Mouse (Mus musculus): ENCODE measurements at regions not wholly inside any gene's neighbourhood (a gene's known extent, or its start where the extent isn't known, plus 50 kb on each side); places are given as distances from the start of the nearest gene placed in this dataset.
"Not testable (repeated sequence)": the region's sequence is repeated elsewhere in the genome, so short reads cannot be mapped to it uniquely, and the experiment has no call there.

DNA sequence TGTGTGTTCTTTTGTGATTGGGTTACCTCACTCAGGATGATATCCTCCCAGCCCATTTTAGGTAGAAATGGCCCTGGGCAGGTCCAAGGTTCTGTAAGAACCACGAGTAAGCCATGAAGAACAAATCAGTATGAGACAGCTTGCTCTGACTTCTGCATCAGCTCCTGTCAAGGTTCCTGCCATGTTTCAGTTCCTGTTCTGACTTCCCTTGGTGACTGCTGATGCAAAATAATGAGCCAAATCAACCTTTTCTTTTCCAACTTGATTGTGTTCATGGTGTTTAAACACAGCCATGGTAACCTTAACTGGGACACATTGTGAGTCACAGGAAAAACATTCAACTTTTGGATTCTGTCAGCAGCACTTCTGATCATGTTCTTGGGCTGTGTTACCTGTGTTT, 667.4 kb upstream of the Igfbp7 start:
- no peak for ATAC-seq (ENCODE audit: poor library complexity, severe bottlenecking)

DNA sequence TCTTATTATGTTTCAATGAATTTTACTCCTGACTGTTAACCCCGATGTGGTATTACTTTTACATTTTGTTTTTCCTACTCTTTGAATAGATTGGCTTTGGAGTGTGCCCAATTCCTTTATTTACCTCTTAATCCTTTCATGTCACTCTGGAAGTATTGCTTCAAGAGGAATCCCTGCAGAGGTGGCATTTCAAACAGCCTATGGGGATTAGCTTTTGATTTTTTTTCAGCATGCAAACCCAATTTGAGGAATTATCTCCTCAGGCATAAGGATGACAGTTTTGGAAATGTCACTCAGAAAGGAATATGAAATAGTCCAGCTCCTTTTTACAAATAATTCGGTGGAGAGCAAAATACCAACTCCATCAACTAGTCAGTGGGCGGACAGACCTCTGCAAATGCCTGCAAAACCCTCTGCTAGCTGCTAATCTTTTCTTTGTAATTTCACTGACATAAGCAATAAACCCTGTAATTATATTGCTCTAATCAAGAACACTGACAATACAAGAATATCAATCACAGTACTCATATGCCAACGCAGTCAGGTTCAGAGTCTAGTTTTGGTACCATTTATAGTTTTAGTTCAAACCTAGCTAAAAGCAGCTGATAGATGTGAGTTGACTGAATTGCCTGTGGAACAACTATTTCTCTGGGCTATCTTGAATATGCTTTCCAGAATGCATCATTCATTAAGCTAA, 624.9 kb upstream of the Igfbp7 start:
- ATAC-seq (ENCODE audit: poor library complexity, severe bottlenecking), result no peak

DNA sequence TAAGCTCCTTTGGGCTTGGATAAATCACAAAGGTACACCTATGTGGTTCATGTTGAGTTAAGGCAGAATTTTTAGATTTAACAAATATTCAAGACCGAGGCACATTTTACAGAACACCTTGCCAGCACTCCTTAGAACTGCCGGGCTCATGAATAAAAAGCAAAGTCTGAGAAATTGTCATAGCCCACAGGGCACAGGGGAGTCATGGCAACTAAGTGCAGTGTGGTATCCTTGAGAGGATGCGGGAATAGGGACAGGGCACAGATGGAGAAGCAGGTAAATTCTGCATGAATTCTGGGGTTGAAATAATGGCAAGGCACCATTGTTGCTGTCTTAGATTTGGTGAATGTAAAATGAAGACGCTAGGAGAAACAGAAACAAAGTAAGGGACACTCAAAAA, 609.7 kb upstream of the Igfbp7 start:
- no peak for ATAC-seq (ENCODE audit: poor library complexity, severe bottlenecking)

DNA sequence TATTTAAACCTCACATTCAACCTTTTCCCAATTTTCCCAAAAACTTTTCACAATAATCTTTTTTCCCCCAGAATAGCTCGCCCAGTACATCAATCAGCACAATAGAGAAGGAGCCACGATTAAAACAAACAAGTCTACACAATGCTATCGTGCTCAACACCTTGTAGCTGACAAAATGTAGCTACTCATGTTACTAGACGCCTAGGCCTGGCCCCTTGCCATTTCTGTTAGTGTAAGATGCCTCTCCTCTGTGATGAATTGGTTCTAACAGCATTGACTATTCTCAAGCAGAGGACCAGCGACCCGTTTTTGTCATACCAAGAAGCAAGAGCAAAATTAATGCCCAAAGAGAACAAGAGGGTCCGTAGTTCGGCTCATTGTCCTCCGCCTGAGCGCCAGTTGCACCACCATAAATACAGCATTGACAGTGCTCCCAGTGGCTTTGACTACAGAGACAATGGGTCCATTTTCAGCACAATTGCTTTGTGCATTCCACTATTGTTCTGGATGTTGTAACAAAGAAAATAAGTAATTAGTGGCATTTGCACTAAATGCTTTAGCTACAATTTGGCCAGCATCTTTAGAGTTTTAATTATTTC, 578.7 kb upstream of the Igfbp7 start:
- ATAC-seq (ENCODE audit: poor library complexity, severe bottlenecking), result no peak

DNA sequence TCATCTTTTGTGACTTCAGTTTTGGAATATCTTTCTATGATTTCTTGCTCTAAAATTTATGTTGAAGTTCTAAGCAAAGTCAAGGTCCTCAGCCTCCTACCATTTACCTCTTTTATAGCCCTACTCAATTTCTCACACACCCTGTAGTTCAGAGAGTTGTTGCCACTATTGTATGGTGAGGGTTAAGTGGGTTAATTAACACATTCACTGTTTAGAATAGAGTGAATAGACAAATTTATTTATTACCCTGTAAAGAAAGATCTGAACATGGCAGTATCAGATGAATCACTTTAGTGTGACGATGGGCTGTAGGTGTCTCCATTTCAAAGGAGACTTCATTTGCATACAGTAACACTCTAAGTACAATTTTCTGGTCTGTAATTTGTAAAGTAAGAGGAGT, 577.4 kb upstream of the Igfbp7 start:
- no peak for ATAC-seq (ENCODE audit: poor library complexity, severe bottlenecking)

DNA sequence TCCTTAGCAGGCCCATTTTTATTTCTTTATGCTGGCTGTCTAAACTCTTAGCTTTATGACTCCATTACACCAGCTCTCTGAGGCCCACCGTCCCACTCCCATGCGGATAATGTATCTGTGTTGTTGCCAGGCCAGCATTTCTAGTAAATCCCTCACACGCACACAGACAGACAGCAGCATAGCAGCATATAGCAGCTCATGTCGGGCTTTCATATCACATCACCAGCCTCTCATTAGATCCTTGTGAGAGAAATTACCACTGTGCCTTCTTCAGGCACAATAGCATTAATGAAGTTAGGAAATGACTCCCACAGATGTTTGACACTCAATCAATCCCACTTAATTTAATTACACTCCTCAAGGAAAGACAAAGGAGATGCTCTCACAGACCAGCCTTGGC, 532.2 kb upstream of the Igfbp7 start:
- not testable (repeated sequence) for ATAC-seq (ENCODE audit: poor library complexity, severe bottlenecking)

DNA sequence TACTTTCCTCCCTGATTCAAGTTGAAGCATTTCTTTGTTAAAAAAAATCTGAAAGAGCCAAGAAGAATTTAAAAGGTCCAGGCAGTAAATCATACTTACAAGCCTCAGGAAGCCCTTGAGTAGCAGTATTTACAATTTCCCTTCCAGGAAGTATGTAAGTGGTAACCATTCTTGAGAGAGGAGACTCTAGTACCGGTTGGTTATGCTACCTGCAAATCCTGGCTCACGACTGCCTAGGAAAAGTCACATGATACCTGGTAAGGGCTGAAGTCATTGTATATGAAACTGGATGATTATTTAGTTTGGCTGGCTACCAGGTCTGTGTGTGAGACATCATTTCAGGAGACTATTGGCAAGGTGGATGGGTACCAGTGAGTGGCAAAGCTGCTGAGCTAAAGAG, 524.0 kb upstream of the Igfbp7 start:
- no peak for ATAC-seq (ENCODE audit: poor library complexity, severe bottlenecking)

DNA sequence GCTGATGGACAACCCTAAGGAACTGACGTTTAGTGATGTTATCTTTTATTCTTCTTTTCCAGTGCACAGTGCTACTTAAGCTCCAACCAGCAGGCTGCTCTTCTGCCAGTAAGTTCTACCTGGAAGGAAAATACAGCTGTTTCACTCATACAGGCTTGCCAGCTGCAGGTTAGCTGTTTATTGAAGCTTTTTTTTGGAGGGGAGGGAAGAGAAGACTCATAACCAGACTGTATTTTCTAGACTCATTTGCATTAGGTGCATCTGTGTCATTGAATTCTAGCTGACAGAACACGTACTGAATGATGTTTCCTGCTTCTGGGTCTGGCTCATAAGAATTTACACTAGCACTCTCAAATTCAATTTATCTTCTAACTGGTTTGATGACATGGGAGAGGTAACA, 513.3 kb upstream of the Igfbp7 start:
- no peak for ATAC-seq (ENCODE audit: poor library complexity, severe bottlenecking)

DNA sequence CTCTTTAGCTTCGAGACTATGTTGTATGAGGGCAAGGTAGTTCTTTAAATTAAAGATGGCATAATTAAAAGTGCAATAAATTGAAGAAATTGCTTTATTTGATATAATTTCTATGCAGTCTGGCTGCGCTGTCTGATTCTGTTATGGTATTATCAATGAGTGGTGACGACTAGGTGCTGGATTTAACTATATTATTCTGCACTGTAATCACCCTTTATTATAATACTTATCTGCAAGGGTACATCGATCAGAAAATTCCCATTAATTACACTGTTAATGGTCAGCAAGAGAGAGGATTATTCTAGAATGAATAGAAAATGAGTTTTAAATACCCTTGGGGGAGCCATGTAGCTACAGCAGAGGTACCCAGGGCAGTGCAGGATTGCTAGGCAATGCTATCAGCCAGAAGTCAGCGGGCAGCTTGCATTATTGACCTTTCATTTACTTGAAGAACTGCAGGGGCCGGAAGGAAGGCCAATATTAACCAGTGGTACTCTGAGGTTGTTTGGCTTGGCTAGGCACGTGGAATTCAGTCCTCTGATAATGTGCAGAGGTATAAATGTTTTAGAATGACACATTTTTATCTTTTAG, 509.3 kb upstream of the Igfbp7 start:
- no peak for ATAC-seq (ENCODE audit: poor library complexity, severe bottlenecking)

DNA sequence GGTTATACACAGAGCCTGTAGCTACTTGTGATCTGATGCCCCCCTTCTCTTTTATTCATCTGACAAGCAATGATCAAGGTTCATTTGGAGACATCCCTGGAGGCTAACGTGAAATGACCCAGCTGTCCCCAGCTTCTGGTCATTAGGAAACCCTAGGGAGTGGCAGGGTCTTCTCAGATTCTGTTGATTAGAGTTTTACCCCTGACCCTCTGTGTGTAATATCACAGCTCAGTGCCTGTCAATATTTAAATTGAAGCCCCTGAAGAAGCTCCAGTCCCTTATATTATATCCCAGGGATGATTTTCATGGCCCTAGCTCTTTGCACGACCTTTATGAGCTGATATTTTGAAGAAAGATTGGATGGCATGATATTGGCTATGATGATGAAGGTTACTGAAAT, 508.5 kb upstream of the Igfbp7 start:
- no peak for ATAC-seq (ENCODE audit: poor library complexity, severe bottlenecking)

DNA sequence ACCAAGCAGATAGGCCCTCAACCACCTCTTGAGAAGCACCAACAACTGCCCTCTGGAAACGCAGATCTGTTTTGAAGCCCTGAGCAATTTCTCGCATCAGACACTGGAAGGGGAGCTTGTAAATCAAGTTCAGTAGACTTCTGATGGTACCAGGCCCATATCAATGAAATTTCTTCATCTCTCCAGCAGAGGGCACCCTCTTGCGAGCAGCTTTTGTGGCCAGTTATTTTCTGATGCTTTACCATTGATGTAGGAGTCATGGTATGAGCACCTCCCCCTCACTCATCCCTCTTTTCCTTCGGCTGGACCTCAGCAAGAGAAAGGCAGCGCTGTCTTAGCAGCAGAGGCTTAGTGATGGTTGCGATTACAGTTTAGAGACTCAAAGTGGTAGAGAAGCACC, 501.4 kb upstream of the Igfbp7 start:
- ATAC-seq (ENCODE audit: poor library complexity, severe bottlenecking), result no peak

DNA sequence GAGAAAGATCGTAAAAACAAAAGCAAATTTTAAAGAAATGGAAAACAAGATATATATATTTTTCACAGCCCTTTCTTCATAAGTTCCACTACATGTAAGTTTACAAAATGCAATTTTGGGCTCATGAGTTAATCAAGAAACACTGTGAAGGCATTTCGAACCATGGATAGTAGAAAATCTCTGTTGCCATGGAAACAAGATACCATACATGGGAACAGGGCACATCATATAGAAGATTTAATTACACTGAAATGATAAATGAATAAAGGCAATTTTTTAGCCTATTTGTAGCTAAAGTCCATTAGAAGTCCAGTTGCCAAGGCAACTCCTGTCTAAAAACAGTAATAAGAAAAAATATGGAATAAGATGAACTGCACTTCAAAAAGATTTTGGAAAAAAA, 484.2 kb upstream of the Igfbp7 start:
- not testable (repeated sequence) for ATAC-seq (ENCODE audit: poor library complexity, severe bottlenecking)

DNA sequence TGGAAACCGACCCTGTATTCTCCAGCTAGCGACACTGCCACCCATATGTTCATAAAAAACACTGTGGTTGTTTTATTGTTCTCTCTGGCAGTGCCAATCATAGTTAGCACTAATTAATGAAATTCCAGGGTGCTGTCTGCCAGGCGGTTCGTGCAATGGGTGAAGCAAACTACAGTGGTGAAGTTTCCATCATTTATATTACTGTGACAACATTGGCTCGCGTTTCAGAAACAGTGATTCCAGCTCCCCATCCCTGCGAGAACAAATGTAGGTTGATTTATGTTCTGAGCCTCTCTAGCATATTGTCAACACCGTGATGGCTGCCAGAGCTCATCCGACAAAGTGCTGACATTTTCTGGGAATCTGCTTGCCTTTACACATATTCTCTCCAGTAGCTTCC, 480.7 kb upstream of the Igfbp7 start:
- ATAC-seq (ENCODE audit: poor library complexity, severe bottlenecking), result no peak

DNA sequence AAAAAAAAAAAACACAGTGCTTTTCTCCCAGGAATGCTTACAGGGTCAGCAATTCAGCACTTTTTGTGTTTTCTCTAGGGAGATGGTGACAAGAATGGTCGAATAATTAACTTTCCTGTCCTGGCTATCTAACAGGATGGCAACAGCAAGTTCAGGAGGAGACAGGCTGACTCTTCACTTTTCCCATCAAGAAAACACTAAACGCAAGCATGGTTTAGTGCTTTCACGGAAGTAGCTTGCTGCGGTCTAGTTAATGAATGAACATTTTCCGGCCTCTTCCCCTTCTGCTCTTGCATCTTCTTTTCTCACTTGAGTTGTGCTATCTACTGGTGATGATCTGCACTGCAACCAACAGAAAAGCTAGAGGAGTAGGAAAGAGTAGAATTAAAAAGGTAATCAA, 463.6 kb upstream of the Igfbp7 start:
- ATAC-seq (ENCODE audit: poor library complexity, severe bottlenecking), result no peak

DNA sequence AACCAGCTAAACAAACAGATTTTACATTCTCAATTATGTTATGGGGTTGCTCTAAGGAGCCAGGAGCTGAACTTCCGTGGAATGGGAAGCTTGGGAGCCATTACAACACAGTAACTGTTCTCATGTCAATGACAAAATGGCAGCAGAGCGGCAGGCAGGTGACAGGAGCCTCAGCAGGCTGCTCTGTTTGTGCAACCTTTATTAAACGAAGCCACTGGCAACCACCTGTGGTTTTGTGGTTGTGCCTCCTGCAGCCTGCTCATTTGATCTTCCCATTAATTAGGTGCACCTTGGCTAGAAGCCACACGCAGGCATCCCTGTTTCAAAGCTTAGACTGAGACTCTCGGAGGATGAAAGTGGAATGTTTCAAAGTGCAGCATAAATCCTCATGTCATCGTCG, 457.5 kb upstream of the Igfbp7 start:
- no peak for ATAC-seq (ENCODE audit: poor library complexity, severe bottlenecking)

DNA sequence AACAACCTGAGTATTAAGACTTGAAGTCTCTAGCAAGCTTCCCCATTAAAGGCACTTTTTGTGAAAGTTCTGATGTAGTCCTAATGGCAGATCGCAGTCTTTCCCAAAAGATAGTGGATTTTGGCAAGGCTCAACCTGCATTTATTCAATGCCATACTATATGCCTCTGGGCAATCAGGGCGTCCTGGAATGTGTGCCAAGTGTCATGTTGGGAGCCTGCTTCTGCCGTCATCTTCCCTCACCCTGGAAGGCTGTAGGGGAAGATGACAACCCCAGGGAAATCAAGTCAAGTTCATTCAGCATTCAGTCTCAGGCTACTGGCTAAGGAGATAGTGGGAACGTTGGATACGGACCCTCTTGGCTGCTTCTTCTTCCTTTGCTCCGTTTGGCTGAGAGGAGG, 447.4 kb upstream of the Igfbp7 start:
- ATAC-seq (ENCODE audit: poor library complexity, severe bottlenecking), result no peak

DNA sequence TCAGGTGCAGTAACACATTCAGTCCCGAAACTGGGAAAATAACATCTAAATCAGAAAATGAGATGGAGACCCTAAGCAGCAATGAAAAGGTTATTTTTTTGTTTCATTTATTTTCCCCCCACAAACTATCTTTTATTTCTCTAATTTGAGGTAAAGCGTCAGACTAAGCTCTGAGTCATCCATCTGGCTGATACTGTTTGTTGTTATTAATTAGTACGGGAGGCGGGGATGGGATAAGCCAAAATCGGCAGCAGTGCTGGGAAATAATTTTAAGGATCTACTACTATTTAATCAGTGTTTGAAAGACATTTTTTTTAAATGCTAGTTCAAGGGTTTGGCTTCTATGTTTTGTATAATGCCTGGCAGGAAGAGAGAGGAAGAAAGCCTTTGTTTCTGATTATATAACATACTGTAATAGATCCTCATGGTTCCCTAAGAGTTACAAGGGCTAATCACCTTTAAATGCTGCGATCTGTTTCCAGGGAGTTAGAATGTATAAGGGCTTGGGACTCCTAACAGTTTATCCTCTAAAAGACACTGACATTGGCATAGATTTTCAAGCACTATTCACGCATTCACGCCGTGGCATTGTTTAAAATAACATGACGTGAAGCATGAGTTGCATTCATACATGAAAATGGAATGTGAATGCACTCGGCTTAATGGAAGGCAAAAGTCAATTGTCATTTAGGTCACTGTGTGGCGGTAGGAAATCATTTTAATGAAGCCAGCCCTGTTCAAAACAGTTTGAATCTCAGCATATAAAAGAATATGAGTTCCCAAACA, 446.4 kb upstream of the Igfbp7 start:
- ATAC-seq (ENCODE audit: poor library complexity, severe bottlenecking), result no peak

DNA sequence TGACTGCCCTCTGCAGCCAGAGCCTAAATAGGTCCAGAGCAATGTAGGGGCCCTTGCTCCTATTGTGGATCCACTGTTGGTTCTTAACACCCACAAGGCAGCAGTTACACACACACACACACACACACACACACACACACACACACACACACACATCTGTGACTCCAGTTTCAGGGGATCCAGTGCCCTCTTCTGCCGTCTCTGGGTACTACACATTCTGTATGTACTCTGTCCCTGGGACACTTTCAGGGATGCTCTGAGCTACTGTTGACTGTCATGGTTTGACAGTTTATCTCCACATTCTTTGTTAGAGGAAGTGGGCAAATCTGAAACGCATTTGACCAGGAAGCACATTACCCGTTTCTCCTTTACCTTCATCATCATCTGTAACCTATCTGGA, 443.8 kb upstream of the Igfbp7 start:
- no peak for ATAC-seq (ENCODE audit: poor library complexity, severe bottlenecking)

DNA sequence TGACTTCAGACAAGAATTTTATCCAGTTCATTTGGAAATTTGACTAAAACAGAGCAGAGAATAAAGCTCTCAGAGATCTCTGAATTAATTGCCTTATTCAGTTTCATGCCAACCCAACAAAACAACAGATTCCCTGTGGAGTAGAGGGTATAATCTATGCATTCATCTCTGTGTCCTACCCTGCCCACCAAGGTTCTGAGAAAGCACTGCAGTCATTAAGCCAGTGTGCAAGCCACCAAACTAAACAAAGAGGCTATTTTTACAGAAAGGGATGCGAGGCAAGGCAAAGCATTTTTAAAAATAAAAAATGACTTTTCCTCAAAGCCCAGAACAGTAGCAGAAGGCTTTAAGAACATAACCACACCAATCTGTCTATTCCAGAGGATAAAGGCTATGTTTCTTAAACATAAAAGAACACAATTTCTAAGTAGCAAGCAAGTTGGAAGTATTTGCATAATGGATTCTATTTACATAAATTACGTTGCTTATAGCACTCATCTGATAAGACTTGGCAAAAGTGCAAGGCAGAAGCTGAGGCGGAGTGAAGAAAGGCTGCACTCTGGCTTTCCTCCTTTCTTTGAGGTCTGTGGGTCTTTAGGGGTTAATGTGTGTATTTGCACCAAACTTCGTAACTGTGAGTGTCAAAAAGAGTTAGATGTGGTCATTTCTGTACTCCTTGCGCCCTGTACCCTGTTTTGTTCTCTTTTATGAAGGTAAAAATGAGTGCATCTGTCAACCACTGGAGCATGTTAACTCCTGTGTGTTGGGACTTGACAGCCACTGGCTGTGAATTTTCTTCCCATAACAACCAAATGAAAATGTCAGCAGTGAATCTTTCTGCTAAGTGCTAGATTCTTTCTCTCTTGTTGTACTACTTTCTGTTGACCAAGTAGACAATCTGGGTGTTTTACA, 430.6 kb upstream of the Igfbp7 start:
- ATAC-seq (ENCODE audit: poor library complexity, severe bottlenecking), result no peak

DNA sequence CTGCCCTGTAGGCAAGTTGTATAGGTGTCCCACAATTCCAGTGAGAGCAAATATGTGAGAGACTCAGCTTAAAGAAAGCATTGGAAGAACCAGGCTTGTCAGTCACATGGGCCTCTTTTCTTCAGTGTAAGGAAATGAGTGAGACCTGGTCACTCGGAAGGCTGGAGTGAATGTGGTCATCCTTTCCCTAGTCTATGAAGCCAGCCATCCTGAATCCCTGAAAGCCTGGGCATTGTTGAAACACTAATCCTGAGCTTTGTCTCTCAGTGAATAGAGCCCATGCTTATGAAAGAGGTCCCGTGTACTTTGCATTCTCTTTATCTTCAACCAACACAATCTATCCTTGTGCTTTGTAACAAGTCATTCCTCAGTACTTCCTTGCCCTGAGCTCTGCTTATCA, 420.1 kb upstream of the Igfbp7 start:
- ATAC-seq (ENCODE audit: poor library complexity, severe bottlenecking), result no peak

DNA sequence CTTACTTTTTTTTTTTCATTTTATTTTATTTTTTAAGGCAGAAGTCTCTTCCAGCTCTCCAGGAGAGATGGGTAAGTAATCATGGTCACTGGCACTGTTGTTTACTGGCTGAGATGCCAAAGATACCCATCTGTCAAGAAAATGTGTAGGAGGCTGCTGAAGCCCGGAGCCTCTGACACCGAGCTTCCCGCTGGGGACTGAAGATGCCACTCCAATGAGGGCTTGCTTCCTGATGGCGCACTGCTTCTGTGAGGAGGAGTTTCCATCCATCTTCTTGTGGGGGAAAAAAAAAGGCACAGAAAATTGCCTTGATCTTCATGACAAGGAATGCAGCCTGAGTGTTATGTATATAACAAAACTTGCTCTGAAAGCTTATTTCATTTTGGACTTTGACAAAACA, 418.2 kb upstream of the Igfbp7 start:
- ATAC-seq (ENCODE audit: poor library complexity, severe bottlenecking), result no peak

Data from megakaryocyte, adult 5-6 weeks (primary cell).